Mouse (Mus musculus) gastrocnemius, adult 8-10 months (tissue): ENCODE measurements at regions not wholly inside any gene's neighbourhood (a gene's known extent, or its start where the extent isn't known, plus 50 kb on each side); places are given as distances from the start of the nearest gene placed in this dataset.

ENCODE experiments used
- DNase-seq, 2 experiments: peaks; one replicate each; pipeline ENCODE4 v3.0.0; 2022; ENCODE audit warnings: low spot score in 2 of 2

DNA sequence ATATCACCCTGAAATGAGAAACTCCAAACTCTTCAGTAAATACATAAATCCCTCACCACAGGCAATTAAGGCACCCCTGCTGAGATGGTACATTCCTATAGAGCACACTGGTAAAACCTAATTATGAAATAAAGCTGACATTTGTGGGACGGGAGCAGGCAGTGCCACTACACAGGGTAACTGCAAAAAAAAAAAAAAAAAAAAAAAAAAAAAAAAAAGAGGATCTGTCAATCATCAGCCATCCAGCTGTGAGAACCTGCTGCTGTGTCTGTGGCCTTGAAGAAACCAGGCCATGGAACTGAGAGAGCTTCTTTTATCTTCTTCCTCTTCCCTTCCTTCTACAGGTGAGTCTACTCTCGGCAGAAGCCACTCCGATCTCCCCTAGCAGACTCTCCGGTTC is 78.6 kb upstream of the Sfrp2 start:
- DNase-seq, result no peak

DNA sequence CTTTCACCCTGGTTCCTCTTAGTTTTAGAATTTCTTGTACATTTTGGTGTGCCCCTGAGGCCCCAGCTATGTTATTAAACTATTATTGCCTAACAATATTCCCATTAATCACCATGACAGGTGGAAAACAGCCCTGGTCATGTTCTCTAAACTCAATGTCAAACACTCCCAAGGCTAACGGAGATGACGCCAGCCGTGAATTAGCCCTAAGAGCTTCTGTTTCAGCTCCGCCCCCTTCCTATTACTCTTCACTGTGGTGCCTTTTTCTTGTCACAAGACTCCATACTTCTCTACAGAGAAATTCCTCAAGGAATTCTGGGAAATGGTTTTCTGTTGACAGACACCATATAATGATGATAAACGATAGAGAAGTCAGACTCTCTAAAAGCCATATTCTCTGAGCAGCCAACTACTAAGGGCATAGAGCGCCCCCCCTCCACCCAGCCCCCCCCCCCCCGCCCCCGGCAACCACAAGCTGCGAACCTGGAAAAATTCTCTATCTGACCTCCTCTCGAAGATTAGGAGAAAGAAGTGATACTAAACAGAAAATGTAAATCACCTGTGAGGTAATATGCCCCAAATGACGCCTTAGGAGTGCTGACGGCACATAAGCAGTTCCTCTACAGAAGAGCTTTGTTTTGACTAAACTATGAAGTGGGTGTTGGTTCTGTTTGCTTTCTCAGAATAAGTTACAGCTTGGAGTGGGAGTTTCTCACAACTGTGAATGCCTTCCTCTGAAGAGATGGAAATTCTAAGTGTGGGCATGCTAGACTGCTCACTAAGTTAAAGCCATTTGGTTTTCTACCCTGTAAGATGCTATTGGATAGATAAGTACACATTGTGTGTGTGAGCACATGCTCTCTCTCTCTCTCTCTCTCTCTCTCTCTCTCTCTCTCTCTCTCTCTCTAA is 76.8 kb upstream of the Sfrp2 start:
- DNase-seq, result no peak

DNA sequence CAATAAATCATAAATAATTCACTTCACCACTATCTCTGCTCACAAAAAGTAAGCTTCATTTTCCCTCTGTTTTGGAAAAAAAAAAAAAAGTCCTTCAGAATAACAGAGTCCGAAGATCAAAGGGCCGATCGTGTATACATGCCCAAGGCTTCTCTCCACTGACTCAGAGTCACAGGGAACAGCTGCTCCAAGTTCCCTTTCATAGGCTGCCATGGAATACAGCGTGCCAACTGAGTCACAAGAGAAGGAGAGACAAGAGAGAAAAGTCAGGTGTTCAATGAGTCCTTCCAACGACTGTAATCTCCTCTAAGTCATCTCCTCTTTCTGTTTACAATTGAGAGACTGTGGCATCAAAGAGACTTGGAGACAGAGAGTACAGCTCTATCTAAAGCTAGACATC is 71.6 kb upstream of the Sfrp2 start:
- DNase-seq, result no peak

DNA sequence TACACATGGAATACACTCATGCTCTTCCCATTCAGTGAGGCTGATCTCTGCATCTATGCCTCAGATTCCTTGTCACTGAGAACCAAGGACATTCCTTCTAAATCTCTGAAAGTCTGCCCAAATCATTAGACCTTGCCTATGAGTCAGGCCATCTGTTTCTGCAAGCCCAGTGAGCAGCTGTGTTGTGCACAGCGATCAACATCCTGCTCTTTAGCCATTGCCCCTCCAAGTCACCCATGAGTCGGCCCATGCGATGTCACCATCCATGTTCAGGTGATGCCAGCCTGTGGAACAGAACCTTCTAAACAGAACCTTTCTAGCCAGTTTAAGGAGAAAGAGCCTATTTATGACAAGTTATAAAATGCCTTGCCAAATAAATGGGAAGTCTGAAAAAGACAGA is 66.4 kb upstream of the Sfrp2 start:
- DNase-seq, result no peak

DNA sequence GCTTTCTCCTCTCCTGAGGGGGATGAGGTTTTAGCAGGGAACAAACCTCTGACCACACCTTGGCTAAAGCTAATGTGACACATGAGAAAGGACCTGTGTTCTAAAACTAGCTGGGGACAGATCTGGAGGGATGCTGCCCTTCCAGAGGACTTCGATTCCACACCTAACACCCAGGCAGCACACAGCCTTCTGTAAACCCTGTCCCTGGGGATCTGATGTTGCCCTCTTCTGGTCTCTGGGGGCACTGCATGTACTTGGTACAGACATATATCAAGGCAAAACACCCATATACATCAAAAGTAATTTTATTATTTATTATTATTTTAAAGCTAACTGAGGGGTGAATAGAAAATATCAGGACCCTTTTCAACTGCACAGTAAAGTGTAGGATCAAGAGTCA is 65.0 kb upstream of the Sfrp2 start:
- no peak for DNase-seq

DNA sequence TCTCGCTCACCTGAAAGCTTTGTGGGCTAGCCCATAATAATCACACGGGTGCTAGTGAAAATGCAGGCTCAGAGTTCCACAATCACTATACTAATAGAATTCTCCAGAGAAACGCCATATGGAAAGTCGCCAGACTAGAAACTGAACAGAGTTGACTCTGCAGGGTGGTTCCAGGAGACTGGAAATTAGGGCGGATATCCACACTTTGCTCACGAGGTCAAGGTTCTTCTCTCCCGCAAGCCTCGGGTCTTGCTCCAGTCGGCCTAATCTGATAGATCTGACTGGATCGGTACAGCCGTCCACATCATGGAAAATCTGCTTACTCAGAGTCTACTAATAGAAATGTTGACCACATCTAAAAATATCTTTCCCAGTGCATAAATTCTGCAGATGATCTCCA is 61.6 kb upstream of the Sfrp2 start:
- DNase-seq, result no peak

DNA sequence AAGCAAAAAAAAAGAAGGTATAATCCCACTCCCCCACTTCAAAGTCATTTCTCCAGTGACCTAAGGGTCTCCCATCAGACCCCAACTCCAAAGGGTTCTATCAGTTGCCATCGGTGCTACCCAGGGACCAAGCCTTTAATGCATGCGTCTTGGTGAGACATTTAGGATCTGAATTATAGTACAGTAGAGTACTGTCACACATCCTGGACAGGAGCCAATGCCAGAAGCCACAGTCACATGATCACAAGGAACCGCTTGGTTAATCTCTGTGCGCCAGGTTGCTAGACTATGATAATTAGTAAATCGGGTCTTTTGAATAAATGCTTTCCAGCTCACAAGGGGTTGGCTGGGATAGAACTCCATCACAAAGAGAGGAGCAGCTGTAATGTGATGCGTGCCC is 60.9 kb upstream of the Sfrp2 start:
- no peak for DNase-seq

DNA sequence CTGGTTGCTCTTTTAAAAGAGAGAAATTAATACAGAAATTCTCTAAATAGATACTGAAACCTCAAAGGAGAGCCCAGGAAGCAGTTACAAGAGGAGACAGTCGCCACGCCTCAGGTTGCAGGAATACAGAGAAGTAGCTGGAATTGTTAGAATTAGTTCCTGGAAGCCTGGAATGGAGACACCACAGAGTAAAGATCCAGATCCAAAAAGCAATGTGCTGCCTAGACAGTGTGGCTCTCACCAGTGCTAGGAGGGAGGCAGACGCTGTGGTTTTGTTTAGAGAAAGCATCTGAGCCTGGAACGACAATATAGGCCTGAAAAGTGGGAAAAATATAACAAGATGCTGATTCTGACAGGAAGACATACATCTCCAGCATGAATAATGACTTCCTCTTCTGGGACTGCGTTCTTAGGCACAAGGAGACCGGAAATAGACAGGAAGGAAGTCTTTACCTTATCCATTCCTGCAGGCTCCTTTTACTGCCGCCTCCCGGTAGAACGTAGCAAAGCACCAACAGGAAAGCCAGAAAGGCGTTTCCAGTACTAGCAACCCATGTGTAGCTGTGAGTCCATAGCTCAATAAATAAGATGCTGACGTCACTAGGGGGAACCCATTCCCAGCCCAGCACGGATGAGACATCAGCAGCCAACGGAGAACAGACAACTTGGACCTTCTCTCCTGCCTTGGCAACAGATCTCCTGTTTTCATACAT is 59.4 kb upstream of the Sfrp2 start:
- no peak for DNase-seq

DNA sequence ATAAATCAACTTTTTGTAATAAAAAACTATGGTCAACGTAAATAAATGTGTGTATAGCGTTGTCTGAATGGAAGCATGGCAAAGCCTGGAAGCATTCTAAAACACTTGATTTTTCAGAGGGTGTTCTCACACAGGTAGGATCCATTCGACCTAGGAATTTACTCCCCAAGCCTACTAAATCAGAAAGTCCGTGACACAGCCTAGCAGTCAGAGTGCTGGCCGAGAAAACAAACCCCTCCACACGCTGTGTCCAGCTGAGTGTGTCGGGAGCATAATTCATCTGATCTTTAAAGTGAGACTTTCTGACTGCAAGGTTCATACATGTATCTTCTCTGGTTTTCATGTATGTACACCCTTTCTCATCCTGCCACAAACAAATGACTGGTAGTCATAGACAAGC is 58.8 kb upstream of the Sfrp2 start:
- DNase-seq, result no peak

DNA sequence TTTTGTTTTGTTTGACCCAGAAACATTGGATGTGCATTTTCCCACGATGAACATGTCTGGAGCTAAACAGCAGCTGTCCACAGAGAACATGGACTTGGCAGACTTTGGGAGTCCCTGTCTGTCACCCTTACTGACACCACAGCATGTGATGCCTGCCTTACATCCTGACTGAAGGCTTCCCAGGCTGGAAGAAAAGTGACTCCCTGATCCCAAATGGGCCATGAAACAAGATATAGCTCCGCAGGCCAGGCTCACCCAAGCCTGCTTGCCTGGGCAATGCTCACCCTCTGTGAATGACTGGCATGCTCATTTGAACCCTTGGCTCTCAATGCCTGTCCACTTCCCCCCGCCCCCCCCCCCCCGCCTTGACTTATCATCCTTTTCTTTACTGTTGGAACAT is 57.1 kb upstream of the Sfrp2 start:
- peak; percentile 18 to 31 for DNase-seq

DNA sequence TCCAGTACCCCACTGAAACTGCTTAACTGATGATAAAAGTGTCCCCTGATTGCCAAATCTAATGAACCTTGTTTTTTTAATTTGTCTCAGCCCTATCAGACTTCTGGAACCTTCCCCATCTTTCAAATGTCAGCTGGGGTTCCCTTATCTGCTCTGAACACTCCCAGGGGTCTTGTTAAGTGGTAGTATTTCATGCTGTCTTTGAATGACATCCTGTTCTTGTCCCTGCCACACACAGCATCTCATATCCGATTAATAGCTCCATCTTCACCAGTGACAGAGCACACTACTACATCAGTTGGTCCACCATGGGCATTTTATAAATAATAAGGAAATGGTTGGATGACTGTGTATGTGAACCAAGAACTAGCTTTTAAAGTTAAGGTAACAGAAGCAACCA is 56.6 kb upstream of the Sfrp2 start:
- no peak for DNase-seq

DNA sequence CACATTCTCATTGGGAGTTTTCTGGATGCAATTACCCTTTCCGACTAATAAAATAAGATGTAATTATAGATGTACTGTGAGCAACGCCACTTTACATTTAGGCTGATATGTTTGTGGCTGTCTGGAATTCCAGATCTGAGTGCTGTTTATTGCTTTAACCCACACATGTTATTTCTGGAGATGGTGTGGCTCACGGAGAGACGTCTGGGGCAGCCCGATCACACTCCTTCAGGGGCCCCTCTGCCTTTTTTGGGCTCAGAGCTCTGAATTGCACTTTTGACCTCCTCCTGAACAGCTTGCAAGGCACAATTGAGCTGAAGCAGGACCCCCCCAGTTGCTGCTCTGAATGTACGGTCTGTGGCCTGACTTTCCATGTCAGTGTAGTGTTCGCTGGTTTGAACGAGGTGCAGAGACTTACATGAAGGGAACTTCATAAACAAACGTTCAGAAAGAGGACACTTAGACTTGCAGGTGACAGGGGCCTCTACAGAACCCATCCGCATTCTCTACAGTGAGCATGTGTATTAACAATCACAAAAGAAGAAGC is 55.1 kb upstream of the Sfrp2 start:
- no peak for DNase-seq

DNA sequence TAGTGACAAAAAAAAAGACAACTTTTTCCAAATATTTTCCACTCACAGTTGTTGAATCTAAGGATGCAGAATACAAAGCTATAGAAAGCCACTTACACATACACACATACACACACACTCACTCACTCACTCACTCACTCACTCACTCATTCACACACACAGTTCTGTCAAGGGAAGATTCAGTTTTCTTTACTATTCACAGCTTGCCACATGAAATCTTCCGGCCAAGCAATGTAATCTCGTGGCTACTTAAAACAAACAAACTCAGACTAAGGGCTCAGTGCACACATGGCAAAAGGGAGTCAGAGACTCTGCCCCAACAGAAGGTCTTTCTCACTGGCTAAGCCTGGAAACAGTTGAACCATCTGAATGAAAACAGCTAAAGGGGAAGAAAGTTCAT is 53.8 kb upstream of the Sfrp2 start:
- no peak for DNase-seq

DNA sequence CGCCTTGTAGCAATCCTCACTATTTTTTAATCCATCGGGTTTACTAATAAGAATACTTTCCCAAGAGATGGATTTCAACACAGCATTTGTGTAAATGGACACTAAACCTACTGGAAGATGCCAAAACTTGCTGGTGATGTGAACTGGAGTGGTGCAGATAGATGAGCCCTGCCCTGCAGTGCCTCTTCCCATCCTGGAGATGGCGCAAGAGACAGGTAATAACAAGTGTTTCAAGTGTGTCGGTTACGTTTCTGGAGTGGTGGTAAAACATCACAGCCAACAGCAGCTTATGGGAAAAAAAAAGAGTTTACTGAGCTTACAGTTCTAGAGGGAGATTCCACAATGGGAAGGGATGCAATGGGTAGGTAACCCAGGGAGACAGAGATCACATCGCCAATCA is 51.5 kb upstream of the Sfrp2 start:
- no peak for DNase-seq
